Mouse (Mus musculus) frontal cortex, adult (tissue): ENCODE measurements around the gene Stk24.

Source experiments
- ATAC-seq: cut with Nextera tagmentation; 2 replicates; pipeline ENCODE4 v1.9.2; 2017; ENCODE audit warnings: mild to moderate bottlenecking, moderate library complexity, mixed read lengths; ENCODE audit not compliant: low TSS enrichment

Stk24 gene

GRCm38 (mm10) chr14:121314934-121315333 lies 64.9 kb downstream of the Stk24 start:
- ATAC-seq, result no peak

GRCm38 (mm10) chr14:121313283-121313682 lies 66.5 kb downstream of the Stk24 start:
- ATAC-seq, result peak; percentile 58; the same call in 1 of the 2 replicates

DNA sequence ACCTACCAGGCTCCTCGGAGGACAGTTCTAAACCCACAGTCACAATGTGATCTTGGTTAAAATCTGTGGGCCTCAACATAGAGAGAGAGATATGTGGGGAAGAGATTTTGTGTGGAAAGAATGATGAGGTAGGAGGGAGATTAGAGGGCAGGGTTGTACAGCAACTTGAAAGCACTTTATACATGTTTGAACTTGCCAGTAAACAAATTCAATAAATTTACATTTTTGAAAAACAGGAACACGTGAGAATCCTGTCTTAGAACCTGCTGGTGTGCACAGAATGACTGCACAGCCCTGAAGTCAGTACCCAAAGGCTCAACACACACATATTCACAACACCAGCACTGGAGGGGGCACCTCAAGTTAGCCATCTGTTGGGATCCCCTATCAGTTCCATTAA lies 68.7 kb downstream of the Stk24 start:
- no peak for ATAC-seq

DNA sequence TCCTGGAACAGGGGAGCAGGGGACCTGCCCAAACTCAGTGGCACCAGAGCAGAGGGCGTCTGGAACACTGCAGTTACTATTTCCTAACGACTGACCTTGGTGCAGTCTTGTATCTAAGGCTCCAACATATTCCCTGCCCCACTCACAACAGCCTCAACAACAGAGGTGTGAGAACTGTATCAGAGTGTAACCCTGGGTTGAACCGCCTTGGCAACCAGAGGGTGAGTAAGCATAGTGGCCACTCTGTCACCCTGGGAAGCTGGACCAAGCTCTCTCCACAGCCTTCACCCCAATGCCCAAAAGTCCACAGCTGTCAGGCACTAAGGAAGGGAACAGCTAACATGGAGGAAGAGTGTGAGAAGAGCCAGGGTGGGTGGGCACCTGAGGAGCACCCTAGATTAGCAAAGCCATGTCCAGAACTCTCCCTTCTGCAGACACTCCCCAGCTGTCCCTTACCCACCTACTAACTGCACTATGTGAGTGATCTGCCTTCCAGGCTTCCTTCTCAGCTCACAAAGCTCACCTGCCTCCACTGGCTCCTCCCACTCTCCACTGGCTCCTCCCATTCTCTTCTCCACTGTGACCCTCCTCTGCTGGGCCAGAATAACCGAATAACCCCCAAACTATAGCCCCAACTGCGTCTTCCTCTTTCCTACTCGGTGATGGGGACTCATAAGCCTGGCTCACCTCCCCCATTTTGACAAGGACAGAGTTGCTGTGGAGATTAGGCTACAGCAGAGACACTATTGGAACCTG lies 69.3 kb downstream of the Stk24 start:
- ATAC-seq, result no peak

DNA sequence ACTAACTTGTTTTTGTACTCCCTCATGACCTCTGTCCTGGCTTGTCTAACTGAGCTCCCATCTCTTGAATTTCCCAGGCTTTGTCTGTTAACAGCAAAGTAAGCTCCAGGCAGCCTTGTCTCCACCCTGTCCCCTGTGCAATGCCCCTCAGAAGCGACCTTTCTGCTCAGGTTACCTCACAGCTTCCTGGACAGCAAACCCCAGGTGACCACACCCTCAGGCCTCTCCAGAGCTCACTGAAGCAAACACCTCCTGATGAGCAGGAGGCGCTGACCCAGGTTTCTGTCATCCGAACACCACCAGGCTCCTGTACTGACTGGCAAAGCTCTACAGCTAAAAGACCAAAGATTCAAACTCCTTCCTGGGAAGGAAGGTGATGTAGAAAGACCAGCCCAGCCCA lies 69.9 kb downstream of the Stk24 start:
- no peak for ATAC-seq

DNA sequence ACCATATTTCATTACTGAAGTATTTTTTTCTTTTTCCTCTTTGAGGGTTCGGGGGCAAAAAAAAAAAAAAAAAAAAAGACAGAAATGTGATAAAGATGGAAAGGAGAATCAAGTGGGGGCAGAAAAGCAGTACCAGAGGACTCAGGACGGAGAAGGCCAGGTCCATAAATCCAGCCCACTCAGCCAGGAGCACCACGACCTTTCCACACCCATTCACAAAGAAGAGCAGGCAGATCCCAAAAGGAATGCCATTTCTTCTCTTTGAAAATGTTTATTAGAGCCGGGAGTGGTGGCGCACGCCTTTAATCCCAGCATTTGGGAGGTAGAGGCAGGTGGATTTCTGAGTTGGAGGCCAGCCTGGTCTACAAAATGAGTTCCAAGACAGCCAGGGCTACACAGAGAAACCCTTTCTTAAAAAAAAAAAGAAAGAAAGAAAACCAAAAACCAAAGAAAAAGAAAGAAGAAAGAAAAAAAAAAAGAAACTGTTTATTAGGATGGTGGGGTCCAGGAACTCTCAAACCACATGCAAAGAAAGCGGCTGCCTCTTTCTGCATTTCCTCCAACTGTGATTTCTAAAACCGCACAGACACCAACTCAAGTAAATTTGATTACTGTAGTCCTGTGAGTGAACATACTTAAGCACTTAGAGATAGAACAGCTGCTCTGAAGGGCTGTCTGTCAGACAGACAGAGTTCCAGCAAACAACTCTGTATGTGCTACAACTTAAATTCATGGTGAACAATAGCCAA lies 74.3 kb downstream of the Stk24 start:
- no peak for ATAC-seq

- no peak for ATAC-seq
Observed at GRCm38 (mm10) chr14:121304523-121304922, 75.3 kb downstream of the Stk24 start.

DNA sequence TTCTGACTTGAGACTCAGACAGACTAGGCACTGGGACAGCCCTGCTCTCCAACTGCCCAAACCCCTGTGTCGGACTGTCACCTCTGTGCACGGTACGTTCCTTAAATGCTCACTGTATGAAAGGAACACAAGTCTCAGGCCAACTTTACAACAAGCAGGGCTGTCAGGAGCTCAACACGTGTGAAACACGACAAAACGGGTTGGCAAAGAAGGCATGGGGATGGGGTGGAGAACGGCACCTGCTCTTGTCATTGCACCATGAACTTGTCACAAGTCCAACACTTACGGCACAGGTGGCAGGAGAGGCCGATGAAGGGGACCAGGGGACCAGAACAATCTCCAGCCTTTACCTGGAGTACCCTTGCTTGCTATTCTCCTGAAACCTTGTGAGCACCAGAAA lies 80.7 kb downstream of the Stk24 start:
- ATAC-seq, result no peak

DNA sequence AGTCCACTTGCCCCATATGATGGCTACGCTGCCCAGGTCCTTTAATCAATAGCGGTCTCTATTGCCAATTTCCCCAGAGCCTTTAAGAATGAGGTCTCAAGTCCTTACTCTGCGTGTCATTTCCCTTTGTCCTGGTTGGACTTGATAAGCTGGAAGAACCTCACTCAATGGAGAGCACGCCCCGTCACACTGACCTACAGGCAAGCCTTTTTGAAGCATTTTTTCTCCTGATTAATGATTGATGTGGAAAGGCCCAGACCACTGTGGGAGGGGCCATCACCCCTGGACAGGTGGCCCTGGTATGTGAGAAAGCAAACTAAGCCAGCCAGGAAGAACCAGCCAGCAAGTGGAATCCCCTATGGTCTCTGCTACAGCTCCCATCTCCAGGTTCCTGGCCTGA lies 81.3 kb downstream of the Stk24 start:
- no peak for ATAC-seq

DNA sequence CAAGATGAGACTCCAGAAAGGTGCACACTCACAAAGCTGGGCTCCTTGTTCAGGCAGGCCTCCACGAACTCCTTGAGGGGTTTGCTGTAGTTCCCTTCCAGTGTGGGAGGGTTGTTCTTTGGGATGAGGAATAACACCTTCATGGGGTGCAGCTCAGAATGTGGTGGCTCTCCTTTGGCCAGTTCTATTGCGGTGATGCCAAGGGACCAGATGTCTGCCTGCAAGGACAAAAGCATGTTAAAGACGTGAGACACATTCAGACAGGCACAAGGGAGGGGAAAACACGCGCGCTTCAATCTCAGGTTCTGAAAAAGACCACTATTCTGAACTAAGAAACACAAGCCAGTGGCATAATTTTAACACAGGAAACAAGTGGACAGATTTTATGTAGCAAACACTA lies 82.7 kb downstream of the Stk24 start:
- no peak for ATAC-seq

DNA sequence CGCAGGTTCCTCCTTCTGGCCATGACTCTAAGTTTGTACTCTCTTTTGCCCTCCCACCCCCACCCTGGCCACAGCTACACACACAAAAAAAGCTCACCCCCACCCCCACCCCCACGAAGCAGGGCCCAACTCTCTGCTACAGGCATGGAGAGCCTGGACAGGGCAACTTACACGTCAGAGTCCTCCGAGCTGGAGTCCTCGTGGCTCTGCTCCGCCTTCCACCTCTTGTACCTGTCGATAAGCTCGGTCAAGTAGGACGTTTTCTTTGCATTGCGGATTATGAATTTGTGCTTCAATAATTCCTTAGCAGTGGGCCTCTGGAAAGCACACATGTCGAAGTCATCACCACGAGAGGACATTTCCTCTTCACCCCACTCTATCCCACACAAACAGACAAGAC lies 85.3 kb downstream of the Stk24 start:
- no peak for ATAC-seq

DNA sequence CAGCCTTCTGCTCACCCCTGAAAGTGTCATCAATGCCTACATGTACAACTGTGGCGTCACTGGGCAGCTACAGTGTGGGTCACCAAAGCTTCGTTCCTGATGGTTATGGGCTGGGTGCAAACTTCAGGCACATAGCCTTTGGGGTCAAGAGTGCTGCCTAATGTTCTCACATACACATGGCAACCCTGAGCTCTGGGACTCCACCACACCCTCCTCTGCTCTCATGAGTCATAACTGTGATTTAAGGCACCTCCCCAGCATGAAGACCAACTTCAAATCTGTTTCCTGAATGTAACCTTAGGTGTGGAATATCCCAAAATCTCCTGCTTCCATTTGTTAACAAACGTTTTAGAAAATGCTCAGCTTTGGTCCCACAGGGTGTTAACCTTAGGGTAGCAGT lies 87.4 kb downstream of the Stk24 start:
- ATAC-seq, result no peak

GRCm38 (mm10) chr14:121291881-121292280 lies 87.9 kb downstream of the Stk24 start:
- ATAC-seq, result no peak

GRCm38 (mm10) chr14:121285379-121286120 lies 94.3 kb downstream of the Stk24 start:
- ATAC-seq, result 0 out of 2 replicates have a peak, but pooled peaks have one; percentile 39

DNA sequence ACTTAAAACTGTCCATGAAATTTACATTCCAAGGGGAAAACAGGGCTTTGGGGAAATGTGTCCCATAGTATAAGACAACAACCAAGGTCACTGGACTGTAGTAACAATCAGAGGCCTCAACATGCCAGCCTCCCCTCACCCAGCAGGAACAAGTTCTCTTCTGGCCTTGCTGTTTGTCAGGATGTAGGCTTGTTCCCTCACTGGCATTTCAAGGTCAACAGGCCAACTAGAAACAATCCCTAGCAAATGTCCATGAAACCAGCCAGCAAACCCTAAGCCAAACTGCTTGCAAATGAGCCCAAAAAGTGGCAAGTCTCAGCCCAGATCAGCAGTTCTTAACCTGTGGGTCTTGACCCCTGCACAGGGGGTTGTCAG lies 98.5 kb downstream of the Stk24 start:
- ATAC-seq, result no peak

- no peak for ATAC-seq
Observed at GRCm38 (mm10) chr14:121280601-121281335, 99.0 kb downstream of the Stk24 start.

- ATAC-seq, result peak; percentile 77
Observed at GRCm38 (mm10) chr14:121279106-121279505, 100.7 kb downstream of the Stk24 start.

DNA sequence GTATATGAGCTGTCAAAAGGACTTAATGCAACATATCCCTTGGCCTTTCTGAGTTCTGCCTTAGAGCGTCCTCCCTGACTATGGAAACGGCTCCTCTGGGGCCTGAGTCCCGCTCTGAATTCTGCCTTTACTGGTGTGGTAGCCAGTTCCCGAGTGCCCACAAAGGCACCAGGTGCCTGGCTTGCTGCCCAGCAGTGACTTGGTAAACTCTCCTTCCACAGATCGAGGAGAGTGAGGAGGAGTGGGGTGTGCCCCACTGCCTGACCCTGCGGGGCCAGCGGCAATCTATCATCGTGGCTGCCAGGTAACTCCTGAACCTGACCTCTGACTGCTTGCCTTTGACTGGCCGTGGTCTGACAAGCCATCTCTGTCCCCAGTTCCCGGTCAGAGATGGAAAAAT lies 103.8 kb downstream of the Stk24 start:
- no peak for ATAC-seq

DNA sequence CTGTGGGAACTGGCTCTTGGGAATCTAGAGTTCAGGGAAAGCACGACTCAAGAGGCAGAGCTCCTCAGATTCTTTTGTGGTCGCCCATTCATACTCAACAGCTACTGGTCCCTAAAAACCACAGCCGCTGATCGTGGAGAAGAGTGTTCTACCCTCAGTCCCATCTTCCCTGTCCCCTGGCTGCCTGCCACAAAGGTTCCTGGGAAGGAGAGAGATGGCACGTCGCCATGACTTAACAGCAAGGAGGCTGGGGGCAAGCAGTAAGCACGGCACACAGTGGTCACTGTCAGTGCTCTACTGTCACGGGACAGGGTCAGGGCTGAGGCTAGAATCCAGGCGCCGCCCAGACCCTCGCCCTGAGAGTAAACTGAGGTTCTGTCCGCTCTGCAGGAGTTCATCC lies 104.8 kb downstream of the Stk24 start:
- no peak for ATAC-seq

DNA sequence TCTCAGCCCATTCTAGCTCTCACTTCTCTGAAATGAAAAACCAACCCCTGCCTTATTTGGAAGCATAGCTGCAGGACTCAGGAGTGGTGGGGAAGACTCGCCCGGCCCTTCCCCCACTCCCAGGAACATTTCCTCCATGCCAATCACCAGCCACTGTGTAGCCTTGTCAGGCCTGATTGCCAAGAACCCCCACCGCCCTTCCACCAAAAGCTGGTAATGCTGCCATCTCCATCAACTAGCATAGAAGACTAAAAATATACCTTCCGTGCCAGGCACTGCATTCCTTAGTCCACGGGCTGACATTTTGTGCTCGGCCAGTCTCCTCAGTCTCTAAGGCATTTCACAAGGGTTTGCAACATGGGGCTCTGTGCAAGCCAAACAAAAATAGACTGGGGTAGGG lies 109.3 kb downstream of the Stk24 start:
- ATAC-seq, result peak; percentile 14

DNA sequence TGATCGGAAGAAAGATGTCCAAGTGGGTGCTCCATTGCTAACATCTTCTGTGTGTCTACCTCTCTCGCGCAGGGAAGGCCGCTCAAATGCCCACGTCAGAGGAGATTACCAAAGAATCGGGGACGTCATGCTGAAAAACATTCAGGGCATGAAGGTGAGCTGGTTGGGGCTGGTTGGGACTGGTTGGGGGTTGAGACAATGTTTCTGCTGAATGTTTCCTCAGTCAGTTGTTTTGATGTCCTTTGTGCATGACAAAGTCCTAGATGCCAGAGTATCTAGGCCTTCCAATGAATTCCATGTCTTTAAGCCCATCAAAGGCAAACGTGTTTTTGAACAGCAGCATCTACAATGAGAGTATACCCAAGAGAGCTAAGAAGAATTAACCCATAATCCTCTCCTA lies 112.0 kb downstream of the Stk24 start:
- no peak for ATAC-seq

- ATAC-seq, result no peak
Observed at GRCm38 (mm10) chr14:121264453-121264852, 115.4 kb downstream of the Stk24 start.
